Mouse (Mus musculus): Measurements from ENCODE around the gene Nkiras1. TPM values are rescaled to one million over a fixed set of nuclear protein-coding genes. Genes with fewer than 3 reads are reported as not detected.

Nkiras1 gene
- polyA plus RNA-seq, 1 experiment: 134 TPM

DNA sequence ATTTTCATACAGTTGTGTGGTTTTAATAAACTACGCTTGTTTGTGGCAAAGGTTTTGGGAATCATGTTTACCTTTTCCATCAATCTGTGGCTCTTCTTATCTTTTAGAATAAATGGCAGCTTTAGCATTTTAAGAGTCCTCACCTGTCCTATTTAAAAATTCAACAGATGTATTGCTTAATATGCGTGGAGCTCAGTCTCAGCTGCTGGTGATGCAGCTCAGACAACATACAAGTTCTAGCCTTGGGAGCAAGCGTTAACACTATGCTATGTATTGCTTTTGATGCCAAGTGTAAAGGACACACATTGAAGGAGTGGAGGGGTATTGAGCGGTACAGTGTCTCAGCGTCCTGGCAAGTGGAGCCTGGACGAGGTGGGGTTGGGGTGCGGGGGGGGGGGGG, 730 bp downstream of the Nkiras1 start:
- DNase-seq (ENCODE audit: extremely low spot score in 1 of 2, low spot score in 1 of 2): no peak

DNA sequence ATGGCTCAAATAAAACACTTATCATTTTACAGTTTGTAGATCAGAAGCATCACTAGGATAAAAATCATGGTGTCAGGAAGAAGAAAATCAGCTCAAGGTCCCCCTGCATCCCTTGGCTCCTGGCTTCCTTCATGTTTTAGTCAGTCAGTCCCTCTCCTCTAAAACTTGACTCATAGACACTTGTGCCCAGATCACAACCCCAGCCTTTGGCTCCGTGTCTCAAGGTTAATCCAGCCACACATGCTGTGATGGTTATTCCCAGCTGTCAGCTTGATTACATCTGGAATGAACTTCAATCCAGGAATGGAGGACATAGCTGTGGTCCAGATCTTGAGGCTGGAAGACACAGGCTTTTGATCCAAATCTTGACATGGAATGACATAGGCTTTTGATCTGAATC, 3.6 kb downstream of the Nkiras1 start:
- DNase-seq (ENCODE audit: extremely low spot score in 1 of 2, low spot score in 1 of 2): no peak

DNA sequence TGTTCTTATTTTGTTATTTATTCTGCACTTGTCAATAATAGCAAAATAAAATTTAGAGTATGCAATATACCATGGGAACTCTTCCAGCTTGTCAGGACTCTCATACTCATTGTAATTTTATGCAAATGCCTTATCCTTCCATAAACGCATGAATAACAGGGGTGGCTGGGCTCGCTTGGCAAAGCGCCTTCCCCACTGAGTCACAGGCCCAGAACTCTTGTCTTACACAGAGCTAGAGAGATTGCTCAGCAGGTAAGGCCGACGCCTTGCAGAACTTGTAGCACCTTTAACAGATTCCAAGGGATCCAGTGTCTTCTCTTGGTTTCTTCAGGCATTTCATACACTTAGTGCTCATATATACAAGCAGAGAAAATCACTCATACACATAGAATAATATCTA, 9.4 kb downstream of the Nkiras1 start:
- DNase-seq (ENCODE audit: extremely low spot score in 1 of 2, low spot score in 1 of 2): peak in 1 of 2 experiments; percentile 53

DNA sequence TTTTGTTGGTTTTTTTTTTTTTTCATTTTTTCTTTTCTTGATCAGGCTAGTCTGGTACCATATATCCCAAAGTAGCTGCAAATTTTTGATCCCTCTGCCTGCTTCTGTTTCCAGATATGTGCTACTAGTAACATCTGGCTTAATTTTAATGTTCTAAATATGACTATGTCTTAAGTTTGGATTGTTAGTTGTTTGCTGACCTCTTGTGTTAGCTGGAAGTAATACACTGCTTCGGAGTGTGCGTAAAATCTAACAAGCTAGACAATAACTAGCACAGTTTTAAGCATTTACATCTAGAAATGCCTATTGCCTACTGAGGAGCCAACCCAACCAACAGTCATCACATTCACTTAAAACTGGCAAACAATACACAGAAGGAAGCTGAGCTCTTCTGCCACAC, 13.6 kb downstream of the Nkiras1 start:
- peak in 1 of 2 experiments; percentile 57 for DNase-seq (ENCODE audit: extremely low spot score in 1 of 2, low spot score in 1 of 2)

DNA sequence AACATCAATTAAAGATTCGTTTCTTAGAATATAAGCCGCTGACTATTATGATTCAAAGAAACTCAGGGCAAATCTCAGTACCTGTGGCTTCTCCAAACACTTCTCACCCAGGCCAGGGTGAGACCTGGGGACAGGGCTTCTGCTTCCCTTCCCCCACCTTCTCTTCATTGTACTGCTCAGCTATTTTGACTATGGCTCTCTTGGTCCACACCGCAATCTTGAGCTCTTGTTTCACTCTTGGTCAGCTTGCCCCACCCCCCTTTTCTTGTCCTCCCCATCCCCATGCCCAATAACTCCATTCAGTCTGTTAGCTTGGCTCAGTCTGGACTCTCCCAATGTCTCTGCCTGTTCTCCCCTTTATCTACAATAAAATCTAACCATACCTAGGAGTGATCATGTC, 14.5 kb downstream of the Nkiras1 start:
- DNase-seq (ENCODE audit: extremely low spot score in 1 of 2, low spot score in 1 of 2): no peak

DNA sequence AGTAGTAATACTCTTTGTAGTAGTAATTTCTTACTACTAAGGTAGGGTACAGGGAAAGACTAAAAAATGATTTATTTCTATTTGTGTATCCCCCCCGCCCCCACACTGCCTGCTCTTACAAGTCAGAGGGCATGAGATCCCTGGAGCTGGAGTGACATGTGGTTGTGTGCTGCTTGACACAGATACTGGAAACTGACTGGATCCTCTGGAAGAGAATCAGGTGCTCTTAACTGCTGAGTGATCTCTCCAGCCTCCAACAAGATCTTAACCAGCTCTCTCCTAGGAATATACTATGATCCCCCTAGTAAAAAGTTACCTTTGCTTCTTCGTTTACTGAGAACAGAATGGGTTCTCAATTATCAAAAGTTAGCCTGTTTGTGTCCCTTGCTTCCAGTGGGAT, 15.5 kb downstream of the Nkiras1 start:
- no peak for DNase-seq (ENCODE audit: extremely low spot score in 1 of 2, low spot score in 1 of 2)

DNA sequence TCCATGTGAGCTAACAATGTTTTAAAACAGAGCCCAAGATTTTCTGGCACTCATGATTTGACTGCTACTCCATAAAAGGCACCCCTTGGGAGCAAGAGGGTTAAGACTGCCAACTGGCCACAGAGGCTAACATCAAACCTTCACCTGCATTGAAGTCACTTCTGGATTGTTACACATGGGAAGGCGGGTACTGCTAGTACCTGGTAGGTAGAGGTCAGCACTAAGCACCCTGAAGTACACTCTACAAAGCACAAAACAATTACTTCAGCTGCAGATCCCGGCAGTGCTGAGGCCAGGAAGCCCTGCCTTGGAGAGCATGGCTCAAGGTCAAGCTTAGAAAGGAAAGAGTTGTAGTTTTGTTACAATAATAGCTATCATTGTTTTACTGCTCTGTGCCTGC, 16.5 kb downstream of the Nkiras1 start:
- DNase-seq (ENCODE audit: extremely low spot score in 1 of 2, low spot score in 1 of 2): no peak

DNA sequence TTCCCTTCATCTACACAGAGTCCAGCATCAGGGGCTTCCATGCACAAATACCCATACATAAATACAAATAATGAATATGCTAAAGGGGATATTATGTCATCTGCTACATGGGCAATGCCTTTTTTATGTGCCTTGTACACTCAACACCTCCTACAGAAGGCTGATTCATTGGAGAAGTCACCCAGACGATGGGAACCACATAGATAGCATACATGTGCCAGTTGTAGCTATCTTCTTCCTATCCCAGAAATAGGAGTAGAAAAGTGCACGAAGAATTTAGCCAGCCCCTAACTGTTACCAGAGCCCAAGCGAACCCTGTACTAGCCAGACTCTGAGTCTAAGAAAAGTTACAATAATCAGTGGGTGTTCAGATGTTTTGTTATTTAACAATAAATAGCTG, 21.2 kb downstream of the Nkiras1 start:
- peak in 1 of 2 experiments; percentile 51 for DNase-seq (ENCODE audit: extremely low spot score in 1 of 2, low spot score in 1 of 2)

DNA sequence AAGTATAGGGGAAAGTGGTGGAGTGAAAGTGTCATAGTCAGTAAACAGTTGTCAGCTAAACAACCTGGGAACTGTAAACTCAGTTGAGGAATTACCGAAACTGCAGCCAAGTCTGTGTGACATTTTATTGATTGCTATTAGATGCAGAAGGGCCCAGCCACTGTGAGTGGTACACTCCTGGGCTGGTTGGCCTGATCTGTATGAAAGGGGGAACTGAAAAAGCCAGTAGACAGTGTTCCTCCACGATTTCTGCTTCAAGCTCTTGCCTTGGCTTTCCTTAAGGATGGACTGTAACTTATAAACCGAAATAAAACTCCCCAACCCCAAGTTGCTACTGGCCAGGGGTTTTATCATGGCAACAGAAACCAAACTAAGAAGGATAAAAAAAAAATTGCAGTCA, 21.6 kb downstream of the Nkiras1 start:
- no peak for DNase-seq (ENCODE audit: extremely low spot score in 1 of 2, low spot score in 1 of 2)

DNA sequence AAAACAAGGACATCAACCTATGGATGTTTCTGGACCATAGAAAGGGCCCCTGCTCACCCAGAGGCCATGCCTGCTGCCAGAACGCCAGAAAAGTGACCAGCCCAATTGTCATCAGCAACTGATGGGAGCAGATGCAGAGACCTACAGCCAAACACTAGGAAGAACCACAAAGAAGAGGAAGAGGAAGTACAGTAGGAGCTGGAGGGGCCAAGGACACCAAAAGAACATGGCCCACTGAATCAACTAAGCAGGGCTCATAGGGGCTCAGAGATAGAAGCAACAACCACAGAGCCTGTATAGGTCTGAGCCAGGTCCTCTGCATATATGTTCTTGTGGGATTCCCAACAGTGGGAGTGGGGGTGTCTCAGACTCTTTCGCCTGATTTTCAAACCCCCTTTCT, 26.5 kb downstream of the Nkiras1 start:
- no peak for DNase-seq (ENCODE audit: extremely low spot score in 1 of 2, low spot score in 1 of 2)

DNA sequence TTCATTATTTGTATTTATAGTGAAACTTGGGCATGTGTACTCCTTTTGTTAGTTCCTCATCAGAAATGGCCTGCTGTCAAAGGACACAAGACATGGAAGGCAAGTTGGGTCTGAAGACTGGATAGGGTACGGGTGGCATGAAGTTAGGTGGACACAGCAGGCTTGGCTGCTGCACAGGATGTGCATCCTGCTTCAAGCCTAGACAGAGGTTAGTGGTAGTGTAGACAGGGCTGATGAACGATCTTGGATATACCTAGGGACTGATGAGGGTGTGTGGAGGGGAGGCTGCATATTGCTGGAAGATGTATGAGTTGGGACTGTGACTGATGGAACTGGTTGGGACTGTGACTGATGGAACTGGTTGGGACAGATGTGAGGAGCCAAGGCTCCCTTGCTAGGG, 27.9 kb downstream of the Nkiras1 start:
- DNase-seq (ENCODE audit: extremely low spot score in 1 of 2, low spot score in 1 of 2): no peak

DNA sequence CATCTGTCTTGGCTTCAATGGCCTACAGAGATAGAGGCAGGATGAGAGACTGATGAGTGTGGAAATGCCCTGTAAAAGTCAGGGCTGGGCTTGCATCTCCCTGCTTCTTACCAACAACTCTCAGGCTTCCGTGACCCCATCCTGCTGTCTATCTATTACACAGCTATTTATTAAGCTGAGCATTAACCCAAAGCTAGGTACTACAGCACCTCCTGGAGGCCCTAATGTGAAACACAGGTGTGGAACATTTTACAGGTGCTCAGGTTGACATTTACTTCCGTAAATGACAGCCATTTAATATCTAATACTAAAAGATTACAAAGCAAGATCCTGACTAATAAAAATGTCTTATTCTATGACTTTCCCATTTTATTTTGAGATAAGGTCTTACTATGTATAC, 29.7 kb downstream of the Nkiras1 start:
- no peak for DNase-seq (ENCODE audit: extremely low spot score in 1 of 2, low spot score in 1 of 2)

DNA sequence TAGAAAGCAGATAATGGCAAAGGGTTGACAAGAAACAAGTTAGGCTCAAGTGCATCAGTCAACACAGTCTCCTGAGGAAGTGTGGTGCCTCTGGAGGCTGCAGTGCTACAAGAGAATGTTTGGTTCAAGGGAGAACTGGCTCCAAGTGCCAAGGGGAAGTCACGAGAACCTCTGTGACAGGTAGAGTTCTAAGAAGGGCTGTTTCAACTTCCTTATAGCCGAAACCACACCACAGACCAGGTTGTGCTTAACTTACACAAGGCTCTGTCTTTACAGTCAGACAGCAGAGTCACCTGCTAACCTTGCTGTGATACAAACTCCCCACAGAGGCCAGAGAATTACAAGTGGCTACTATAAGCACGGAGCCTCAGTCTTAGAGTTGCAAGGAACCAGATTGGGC, 30.7 kb downstream of the Nkiras1 start:
- DNase-seq (ENCODE audit: extremely low spot score in 1 of 2, low spot score in 1 of 2): no peak

DNA sequence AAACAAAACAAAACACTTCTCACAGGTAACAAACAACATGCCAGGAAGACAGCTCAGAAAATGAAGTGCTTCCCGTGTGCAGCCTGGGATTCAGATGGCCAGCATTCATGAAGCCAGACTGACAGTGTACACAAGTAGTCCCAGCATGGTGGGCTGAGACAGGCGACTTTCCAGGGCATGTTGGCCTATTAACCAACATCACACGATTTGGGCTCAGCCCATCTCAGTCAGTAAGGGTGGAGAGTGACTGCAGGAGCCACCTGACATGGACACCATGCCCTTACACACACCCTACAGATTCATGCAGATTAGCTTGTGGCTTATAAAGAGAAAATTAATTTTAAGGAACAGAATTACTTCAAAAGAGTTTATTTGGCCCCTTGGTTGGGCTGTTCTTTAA, 31.8 kb downstream of the Nkiras1 start:
- no peak for DNase-seq (ENCODE audit: extremely low spot score in 1 of 2, low spot score in 1 of 2)

DNA sequence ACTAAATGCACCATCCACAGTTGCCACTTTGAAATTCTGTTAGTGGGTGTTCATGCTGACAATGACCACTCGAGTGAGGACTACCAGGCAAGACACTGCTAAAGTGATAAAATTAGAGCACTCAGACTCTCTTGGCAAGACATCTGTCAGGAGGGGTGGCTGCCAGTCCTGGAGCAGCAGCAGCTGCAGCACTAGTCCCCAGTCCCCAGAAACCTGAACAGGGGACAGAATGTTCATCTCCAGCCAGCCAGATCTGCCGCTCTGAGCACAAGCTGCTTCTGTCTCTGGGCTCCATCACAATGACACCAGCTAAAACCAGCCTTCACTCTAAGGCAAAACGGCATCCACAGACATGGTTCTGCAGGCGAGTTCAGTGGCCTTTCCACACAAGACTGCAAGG, 32.3 kb downstream of the Nkiras1 start:
- DNase-seq (ENCODE audit: extremely low spot score in 1 of 2, low spot score in 1 of 2): peak; percentile 66 to 72

DNA sequence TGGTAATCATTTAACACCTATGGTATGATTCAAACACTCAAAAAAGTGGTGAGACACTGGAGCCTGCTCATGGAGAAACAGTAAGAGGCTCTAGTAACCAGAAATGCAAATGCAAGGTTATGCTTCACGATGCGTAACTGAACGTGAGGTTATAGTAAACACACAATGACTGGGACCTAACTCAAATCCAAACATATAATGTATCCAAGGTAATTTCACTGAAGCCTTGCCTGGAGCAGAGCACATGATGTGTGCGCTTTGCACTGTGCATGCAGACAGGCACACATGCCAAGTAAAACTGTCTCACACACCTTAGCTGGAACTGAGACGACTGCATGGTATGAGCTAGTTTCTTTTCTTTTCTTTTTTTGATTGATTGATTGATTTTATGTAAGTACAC, 33.2 kb downstream of the Nkiras1 start:
- no peak for DNase-seq (ENCODE audit: extremely low spot score in 1 of 2, low spot score in 1 of 2)

DNA sequence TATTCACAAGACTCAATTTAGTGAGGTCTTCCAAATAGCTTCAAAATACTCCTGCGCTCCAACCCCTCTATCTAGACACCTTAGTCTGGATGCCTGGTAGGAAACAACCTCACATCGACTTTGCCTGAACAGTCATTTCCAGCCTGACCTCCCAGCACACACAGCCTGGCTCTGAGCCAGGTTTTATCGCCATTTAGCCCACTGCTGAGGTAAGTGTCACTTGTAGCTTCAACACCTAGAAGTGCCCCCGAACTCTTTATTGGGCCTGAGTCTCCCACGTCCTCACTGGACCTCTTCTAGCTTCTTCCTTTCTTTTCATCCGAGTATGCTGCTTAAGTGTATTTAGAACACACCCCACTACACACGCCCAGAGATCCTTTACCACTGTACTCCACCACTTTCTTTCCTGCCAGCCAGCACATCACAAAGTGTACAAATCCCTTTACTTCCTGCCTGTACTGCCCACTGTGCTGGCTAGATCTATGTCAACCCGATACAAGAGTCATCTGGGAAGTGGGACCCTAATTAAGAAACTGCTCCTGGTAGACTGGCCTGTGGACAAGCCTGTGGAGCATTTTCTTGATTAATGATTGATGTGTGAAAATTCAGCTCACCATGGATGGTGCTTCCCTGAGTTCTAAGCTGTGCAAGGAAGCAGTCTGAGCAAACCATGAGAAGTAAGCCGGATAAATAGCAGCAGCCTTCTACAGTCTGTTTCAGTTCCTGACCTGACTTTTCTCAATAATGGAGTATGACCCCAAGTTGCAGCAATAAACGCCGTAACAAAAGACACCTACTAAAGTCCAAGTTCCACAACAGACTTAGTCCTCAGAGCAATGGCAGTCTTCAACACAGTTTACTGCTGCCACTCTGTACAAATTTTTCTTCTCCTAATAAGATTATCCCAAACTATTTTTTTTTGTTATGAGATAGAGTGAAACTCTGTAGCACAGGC, 46.8 kb downstream of the Nkiras1 start:
- no peak for DNase-seq (ENCODE audit: extremely low spot score in 1 of 2, low spot score in 1 of 2)

DNA sequence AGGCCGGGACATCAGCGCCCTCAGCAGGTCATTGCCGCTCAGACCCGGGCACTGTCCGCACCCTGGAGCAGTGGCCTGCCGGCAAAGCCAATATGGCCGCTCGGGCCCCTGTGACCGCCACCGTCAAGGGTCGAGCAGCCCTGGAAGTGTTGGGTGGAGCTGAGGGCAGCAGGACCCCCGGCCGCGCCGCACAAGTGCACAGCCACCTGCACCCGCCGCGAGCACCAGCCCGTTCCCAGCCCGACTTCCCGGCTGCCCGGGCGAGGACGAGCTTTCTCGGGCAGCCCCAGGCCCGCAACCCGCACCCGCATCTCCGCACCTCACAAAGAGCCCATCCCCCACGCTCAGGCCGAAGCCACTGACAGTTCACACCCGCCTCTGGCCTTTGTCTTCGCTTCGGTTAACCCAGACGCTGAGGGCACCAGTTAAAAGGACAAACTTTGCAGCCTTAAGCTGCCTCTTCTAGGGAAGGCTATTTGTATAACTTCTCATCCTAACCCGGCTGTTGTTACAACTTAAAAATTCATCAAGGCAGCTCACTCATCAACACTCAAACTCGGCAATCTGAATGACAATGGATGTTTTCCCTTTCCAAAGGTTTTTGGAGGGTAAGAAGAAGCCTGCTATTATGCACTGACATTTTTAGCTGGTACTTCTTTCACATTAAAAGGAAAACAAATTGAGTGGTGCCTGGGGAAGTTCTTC, 56.2 kb downstream of the Nkiras1 start:
- peak in 1 of 2 experiments; percentile 15 for DNase-seq (ENCODE audit: extremely low spot score in 1 of 2, low spot score in 1 of 2)

DNA sequence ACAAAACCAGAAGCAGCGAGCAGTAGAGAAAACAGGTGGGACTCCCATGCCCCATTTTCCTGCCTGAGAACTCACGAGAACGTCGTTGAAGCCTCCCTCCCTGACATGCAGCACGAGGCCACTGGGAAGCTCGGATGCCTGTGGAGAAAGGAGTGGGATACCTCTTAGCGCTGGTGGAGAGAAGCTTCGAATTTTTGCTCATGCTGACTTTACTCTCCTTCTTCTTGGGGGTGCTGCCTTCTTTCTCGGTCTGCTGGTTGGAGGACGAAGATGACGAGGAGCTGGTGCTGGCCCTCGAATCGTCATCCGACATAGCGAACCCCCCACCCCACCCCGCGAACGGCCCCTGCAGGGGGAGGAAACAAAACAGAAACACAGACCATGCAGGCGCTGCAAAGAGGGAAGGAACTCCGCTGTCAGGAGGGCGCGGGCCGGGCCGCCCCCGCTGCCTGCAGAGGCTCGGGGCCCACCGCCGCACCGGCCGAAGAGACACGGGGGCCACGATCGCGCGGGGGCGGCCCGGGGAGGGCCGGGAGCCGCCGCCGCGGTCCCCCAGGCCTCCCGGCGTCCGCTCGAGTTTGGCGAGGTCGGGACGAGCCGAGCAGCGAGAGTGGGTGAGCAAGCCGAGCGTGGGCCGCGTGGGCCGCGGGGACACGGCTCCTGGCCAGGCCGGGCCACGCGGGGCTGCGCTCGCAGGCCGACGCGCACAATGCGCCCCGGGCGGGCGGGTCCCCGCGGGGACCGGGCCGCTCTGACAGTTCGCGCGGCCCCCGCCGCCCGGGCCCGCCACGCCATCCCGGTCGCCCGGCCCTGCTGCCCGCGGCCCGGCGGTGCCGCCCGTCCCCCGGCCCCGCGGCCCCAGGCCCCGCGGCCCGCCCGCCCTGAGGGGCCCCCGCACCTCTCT, 60.1 kb downstream of the Nkiras1 start:
- peak; percentile 11 to 38 for DNase-seq (ENCODE audit: extremely low spot score in 1 of 2, low spot score in 1 of 2)

DNA sequence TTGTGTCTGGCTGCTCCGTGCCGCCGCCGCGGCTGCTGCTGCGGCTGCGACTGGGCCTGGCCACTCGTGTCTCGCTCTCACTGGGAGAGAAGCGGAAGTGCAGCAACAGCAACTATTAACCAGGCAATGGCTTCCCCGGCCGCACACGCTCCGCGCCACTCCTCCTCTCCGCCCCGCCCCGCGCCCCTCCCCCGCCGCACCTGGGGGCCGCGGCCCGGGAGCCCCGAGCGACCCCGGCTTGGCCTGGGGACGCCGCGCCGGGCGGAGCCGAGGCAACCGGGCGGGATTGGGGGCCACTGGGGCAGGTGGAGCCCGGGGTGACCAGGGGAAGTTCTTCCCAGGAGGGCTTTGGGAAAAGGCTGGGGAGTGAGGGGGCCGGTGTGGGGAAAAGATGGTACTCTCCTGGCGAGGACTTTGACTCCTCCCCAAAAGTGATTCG, 60.8 kb downstream of the Nkiras1 start, which contains the start of gene Ube2e1:
TSS of gene Ube2e1 (minus strand) at position 167 of the 439 bp plus-strand sequence.
- DNase-seq (ENCODE audit: extremely low spot score in 1 of 2, low spot score in 1 of 2): peak; percentile 12 to 66

All from frontal cortex, adult 2 months (tissue).